Mouse (Mus musculus) thymus, postnatal 36 days (tissue): ENCODE results near the gene Rnf212b.
A peak's percentile ranks its signal among the peaks of the same experiment; 100 is the strongest.

ENCODE experiments used
- DNase-seq, 2 experiments: peaks; one replicate each; pipeline ENCODE4 v3.0.0; 2022; ENCODE audit warnings: mixed read lengths in 2 of 2

Gene Rnf212b

DNA sequence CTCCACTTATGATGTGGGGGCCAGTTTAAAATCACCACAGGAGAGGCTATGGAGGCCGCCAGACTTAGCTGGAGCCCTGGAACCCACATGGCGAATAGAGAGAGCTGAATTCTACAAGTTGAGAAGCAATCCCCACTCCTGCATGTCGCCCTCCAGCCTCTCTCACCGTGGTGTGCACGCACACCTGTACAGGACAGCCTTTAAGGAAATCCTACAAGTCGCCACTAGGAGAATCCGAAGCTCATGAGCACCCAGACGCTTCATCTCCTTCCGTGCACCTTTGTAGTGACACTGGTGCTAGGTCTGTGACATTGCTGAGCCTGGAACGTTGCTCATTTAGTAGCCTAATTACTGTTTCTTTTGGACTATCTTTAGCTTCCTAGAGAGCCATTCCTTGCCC is 14.3 kb upstream of the Rnf212b start:
- no peak for DNase-seq

DNA sequence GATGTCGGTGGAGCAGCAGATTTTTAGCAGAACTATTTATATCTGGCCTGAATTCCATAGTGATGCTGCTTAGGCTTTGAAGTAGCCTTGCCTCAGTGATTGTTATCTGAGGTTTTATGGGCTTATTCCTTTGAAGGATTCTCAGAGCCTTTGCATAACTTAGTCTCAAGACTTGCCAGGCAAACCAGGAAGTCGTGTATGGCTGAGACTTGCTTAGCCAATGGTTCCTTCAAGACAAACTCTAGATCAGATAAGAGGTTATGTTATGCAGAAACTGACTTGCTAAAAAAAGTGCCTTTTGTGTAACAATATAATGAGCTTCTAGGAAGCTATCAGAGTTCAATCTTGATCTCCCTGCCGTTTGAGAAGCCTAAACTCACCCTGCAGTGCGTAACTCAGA is 11.5 kb upstream of the Rnf212b start:
- no peak for DNase-seq

DNA sequence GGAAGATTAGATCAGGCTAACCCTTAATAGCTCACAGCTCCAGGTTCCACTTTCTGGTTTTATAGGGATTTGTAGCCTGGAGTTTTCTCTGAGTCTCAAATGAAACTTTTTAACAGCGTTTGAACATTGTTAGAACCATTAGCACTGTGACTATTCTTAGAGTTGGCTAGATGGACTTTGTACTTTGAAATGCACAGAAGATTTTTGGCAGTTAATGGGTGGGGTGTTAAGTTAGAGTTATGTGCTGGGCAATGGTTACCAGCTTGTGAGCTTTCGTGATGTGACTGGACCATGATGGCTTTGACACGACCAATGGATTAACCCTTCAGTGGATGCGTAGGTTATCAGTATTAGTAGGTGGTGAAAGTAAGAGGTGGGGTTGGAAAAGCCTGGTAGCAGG is 7.8 kb upstream of the Rnf212b start:
- no peak for DNase-seq

DNA sequence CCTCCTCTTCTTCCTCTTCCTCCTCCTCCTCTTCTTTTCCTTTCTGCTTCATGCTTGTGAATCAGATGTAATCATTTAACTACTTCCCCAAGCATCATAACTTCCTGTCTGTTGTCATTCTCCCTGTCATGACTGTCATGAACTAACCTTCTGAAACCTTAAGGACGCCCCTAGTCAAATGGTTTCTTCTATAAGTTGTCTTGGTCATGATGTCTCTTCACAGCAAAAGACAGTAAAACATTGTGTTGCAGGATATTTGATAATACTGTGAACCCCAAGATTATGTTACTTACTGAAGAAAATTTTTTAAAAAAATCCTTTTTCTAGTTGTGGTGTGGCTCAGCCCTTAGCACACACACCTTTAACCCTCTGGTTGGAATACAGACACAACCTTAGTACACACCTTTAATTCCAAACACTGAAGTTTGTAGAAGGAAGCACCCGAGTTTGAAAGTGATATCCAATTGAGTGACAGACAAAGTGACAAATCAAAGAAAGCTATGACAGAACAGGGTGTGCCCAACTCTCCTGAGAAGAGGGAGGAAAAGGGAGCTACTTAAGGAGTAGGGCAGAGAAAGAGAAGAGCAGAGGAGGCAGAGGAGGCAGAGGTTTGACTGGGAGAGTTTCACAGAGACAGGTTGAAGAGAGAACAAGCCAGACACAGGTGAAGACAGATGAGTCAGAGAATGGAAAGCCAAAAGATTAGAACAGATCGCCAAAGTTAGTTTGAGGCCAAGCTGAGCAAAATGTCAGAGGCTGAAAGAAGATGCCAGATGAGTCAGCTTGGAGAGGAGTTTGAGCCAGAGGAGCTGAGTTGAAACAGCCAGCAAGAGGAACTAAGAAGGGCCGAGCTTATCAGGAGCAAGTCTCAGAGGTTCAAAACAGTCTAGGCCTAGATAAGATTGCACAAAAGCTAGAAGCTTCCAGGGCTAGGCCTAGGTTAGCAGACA is 4.9 kb upstream of the Rnf212b start:
- no peak for DNase-seq

DNA sequence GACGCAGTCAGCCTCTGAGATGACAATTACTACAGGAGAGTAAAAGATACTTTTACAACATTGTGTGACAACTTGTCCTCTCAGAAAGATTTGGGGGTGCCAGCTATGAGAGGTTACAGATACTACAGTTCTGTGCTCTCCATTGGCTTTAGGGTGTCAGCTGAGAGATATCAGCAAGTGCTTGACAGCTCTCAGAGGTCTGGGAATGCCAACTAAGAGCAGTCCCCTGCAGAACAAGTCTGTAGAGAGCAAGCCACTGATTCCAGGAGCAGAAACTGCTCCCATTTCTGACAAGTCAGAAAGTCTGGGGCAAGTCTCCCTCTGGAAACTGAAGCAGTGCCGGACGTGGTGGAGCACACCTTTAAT is 4.3 kb upstream of the Rnf212b start:
- no peak for DNase-seq

DNA sequence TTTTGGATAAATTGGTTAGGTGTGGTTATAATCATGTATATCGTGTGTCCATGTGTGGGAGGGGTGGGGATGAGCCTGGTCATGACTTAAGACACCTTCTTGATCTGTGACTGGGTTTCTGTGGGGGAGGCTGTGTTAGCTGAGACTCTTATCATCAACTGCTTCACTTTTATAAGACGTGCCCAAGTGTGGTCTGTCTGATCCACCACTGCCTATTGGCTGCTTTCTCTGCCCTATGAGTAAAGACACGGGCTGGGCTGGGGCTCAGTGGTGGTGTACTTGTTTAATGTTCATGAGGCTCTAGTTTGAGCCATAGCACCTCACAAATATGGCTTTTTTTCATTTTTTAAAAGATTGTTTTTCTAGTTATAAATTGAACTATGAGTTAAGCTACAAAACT is 1.8 kb downstream of the Rnf212b start:
- DNase-seq: no peak

DNA sequence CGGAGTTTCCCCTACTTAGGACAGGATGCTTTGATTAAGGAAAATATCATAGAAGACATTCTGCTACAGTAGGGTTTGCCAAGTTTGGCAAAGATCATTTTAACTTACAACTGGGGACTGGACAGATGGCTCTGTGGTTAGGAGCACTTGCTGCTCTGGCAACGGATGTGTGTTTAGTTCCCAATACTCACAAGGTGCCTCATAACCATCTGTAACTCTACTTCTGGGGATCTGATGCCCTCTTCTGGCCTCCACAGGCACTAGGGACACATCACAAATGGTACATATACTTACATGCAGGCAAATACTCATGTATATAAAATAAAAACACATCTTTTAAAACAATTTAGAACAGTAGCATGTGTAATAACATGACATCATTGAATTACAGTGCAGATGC is 3.9 kb downstream of the Rnf212b start:
- DNase-seq: peak; percentile 20 to 37

DNA sequence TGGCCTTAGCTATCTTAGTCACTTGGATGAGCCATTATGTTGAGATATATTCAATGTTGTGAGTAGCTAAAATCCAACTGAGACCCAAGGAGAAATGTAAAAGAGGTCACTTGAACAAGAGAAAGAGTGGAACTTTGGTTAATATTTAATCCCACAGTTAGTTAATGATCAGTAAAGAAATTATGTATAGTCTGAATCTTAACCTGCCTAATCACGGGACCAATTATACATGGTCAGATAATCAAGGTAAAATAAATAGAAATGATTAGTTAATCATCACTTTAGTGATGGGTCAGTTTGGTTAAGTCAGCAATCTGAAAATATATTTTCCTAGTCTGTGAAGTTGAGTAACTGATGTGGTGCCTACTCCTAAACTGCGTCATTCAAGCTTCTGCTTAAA is 8.4 kb downstream of the Rnf212b start:
- no peak for DNase-seq

DNA sequence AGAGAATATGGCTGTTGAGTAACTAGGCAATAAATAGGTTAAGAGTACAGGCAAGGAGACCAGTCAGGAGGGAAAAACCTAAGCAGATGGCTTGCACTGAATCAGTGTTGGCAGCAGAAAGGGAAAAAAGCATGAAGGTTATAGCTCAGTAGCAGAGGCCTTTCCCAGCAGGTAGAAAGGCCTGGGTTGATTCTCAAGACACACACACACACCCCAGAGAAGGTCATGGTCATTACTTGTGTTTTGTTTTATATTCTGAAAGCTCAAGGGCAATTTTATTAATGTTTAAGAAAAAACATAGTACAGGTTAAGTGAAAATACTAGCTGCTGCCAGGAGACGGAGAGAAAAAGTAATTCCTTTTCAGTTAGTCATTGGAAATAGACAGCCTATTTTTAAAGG is 9.8 kb downstream of the Rnf212b start:
- DNase-seq: no peak

DNA sequence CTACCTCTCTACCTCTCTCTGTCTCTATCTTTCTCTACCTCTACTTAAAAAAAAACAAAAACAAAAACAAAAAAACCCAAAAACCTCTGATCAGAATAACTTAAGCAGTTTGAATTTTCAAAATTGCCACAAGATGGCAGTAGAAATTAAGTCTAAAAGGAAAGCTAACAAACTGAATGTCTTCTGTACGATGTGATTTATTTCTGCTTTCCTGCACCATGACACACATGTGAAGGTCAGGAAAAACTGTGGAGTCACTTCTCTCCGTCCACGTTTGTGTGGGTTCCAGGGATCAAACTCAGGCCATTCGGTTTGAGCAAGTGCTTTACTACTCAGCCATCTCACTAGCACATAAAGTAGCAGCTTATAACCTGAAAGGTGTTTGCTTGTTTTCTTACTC is 29.5 kb downstream of the Rnf212b start:
- no peak for DNase-seq

DNA sequence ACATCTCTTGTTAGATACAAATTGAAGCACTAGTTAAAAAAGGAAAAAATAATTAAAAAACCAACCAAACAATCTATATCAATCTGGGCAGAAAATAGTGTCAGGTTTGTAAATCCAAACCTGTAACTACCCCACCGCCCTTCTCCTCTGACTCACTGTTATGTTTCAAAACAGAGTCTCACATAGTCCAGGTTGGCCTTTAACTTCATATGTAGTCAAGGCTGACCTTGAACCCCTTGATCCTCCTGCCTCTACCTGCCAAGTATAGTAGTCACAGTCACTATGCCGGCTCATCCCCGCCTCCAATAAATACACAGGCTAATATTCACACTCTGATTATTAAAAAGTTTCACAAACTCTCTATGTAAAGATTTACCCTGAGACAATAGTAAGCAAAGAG is 41.8 kb downstream of the Rnf212b start:
- DNase-seq: no peak

DNA sequence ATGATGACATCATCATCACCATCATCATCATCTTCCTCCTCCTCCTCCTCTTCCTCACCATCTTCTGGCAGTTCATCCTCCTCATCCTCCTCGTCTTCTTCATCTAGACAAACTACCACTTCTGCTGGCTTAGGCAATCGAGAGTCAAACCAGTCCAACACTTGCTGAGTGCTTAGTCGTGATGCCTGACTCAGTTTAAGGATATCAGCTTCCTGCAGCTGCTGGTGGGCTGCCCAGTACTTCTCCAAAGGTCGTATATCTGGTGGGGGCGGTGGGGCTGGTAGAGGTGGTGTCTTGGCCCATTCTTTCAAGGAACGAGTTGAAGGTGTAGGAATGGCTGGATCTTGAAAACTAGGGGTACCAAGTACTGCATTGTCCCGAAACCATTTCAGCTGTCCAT is 42.8 kb downstream of the Rnf212b start:
- no peak for DNase-seq

DNA sequence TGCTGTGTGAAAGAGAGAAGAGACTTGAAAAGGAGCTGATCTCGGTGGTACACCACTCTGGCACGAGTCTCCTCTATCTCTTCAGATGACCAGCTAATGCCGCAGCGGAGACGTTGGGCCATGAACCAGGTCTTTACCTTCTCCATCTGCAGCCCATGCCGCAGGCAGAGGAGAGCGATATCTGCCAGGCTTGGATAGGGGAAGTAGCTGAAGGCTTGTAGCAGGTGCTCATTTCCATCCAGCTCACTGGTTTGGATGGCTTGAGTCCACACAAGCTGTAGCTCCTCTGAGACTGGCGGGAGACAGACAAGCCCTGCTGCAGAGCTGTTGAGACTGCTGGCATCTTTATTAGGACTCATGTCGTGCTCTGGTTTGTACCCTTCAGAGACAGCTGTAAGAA is 44.0 kb downstream of the Rnf212b start:
- no peak for DNase-seq

DNA sequence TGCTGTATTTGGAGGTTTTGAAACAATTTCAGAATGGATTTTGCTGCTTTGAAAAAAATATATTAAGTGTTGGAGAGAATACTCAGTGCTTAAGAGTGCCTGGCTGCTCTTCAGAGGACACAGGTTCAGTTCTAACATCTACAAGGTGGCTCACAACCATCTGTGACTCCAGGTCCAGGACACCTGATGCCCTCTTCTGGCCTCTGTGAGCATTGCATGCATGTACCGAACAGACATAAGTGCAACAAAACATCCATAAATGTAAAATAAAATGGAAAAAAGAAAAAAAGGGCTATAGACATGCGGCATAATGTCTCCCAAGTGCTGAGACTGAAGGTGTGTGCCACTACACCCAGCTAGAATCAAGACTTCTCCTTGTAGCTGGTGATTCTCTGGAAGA is 46.6 kb downstream of the Rnf212b start:
- DNase-seq: peak; percentile 54 to 64

DNA sequence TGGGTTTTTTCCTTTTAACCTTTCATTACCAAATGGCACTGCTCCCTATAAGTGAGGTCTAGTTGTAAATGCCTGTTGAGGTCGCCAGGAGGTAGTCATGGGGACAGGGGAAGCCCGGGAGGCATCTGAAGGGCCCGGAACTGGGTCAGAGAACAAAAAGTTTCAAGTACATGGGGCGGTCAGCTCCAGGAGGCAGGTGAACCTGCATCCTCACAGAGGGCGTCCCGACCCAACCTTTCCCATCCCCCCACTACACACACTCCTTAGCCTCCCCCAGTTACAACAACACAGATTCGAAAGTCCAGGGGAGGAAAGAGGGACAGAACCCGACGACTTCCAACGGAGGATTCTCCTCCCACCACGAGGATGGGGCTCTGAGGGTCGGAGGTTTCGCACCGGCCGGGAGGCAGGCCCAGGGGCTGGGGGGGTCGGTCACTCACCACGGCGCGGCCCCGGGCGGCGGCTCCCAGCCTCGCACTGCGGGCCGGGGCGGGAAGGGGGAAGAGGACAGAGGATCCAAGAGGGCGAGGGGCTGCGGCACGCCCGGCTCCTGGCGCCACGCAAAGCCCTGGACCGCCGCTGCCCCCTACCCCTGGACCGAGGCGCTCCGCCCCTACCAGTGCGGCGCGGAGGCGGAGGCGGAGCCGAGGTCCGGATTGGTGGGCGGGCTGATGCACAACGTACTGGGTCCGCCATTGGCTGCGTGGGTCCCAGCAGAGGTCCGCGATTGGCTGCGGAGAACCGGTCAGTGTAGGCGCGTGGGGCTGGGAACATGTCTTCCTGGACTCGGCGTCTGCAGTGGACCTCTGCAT is 49.8 kb downstream of the Rnf212b start:
- peak; percentile 80 to 84 for DNase-seq

DNA sequence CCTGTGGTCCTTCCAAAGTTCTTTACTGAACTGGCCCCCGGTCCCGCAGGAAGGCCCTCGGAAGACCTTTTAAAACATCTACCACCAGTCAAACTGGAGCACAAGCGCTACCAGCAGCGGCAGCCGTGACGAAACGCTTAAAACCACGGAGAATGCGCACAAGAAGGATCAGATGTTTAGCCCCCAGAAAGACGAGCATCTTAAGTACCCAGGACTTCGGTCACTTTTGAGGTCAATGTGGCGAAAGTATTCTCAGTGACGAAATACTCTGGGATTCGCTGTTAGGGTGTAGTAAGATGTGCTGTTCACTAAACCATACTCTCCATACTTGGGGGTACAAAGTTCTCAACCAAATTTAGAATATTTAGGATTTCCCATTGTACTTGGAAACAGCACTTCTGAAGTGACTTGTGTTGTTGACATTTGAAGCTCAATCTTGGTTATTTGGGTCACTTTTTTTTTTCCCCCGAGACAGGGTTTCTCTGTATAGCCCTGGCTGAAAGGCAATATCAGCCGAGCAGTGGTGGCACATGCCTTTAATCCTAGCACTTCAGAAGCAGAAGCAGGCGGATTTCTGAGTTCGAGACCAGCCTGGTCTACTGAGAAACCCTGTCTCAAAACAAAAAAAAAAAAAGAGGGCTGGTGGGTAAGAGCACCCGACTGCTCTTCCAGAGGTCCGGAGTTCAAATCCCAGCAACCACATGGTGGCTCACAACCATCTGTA is 50.5 kb downstream of the Rnf212b start:
- DNase-seq: peak in 1 of 2 experiments; percentile 23

DNA sequence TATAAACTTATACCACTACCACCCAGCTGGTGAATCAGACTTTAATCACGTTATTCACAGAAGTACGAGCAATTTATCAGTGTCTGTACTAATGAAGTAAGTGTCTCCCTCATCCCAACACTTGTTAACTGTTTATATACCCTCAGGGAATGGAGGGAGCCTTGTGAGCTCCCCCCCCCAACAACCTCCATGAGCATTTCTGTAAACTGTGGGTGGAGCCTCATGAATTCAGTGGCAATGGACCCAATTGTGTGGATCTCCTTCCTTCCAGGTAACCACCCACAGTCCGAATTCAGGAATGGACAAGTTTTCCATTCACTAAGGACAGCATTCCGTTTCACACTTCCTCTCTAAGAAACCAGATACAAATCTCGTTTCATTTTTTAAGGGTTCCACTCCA is 51.7 kb downstream of the Rnf212b start:
- no peak for DNase-seq

DNA sequence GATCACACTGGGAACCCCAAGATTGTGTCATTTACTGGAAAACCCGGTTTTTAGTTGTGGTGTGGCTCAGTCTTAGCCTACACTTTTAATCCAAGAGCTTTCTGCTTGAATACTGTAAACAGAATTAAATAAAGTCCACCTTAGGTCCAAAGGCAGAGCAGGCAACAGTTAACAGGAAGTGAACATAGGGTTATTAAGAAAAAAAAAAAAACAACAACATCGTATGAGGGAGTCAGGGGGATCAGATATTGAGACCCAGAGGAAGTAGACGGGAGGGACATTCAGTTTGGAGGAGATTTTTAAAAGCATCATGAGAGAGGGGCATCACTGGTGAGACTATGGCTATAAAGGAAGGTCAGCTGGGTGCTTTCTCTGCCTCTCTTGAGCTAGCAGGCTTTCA is 52.3 kb downstream of the Rnf212b start:
- DNase-seq: no peak

DNA sequence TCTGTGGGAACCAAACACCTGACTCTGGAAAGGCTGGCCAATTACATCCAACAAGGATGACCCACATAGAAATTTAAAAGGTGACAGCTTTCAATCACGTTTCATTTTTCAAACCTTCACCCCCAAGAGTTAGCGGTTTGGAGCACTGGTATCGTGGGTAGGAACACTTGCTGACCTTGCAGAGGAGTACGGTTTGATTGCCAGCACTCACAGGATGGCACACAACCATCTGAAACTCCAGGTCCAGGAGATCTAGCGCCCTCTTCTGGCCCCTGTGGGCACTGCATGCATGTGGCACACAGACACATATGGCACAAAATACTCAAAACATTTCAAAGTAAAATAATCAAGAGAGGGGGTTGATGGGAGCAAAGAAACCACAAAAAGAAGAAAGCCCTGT is 53.0 kb downstream of the Rnf212b start:
- peak; percentile 42 to 50 for DNase-seq

DNA sequence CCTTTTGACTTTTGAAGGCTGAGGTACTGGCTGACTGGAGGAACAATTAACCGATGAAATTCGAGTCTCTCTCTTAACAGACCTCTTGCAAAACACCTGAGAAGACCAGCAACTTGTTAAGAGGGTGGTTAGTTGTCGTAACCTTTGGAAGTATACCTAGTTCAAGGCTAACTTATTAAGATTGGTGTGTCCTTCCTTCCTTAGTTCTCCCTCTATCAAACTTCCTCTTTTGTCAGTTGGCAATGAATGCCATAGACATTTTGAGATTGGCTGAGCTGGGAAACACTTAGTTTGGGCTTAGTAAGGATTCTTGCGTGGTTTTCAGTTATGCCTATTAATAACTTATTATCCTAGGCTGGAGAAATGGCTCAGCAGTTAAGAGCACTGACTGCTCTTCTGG is 54.1 kb downstream of the Rnf212b start:
- no peak for DNase-seq

DNA sequence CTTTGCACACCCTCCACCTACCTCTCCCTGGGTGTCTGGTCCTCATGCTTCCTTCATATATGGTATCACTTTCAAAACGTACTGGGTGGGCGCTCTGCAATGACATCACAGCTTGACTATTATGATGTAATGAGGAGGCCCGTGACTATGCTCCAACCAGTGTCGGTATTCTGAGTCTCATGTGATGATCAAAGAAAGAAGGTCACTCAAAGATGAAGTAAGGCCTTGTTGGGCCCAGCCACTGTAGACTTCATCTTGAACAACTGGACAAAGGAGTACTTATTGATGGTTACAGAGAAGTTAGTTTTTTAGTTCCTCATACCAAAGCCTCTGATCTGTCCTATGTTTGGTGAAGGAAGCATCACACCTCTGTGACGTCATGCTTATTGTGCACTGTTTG is 56.9 kb downstream of the Rnf212b start, which contains the start of gene Homez:
Homez (minus strand) TSS at position 101 of the 400 bp plus-strand sequence.
- no peak for DNase-seq

DNA sequence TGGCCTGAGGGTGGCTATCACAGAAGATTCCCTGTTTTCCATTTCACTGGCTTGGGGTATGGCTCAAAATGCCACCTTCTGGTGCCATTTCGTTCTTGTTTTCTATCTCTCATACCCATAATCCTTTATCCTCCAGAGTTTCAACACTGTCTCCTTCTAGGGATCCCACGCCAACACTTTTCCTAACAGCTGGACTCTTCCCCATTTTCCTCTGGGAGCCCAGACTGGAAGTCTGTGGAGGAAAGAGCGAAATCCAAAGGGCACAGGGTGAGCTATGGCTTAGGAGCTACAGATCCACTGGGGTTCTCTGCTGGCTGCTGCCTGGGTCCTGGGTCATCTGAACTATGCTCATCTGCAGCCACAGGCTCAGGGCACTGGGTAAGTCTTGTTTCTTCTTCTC is 60.2 kb downstream of the Rnf212b start:
- DNase-seq: no peak

DNA sequence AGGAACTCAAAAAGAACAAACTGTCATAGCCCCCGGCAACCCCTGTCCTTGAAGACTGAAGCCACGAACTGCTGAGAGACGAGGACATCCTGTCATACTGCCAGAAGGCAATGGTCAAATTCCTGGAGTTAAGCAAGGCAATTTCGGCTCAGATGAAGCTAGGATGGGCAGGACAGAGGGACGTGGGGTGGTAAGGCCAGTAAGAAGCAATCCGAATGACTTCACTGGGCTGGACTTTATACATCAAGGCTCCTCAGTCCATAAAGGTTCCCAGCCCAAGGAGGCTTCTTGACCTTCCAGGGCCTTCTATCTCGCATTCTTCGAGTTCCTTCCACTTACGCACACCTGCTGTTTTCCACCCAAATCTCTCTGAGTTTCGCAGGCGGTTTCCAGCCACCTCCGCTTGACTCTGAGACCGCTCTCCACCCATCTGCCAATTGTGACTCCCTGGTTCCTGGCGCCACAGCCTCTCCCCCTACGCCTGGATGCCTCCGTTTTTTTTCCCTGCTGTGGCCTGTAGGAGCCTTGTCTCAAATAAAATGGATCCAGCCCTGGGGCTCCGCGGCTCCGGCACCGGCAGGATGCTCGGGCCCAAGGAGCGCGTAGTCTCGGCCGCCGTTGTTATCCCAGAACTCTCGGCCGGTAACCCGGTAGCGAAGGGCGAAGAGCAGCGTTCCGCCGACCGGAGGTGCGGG is 62.0 kb downstream of the Rnf212b start:
- DNase-seq: no peak
